Mouse (Mus musculus): ENCODE measurements around the gene Runx2. TPM values are rescaled to one million over a fixed set of nuclear protein-coding genes. Genes with fewer than 3 reads are reported as not detected.

The Runx2 gene
- polyA plus RNA-seq, 1 experiment from 2014 or later = 1.5 TPM

DNA sequence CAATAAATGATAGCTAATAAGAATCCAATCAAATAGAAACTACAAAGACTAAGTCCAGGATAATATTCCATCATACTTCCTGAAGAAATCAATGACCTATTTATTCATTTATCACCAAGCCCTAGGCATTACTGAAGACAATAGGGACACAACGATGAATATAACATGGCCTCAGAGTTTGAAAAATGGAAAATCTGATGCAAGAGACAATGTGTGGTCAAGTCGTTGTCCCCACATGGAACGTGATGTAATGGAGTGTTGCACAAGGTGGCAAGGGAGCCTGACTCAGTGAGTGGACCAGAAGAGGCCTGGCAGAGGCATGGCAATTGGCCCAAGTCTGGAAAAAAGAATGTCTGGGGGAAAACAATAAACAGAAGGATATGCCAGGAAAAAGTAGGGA lies 161.5 kb downstream of the Runx2 start:
- Histone ChIP-seq H3K4me3 (ENCODE audit: low read length) (no peak overlapping the region), H3K27me3 (ENCODE audit: insufficient read depth, low read length) (0 out of 2 replicates have a peak, but pooled peaks cover 2% of the 10 kb centered on the region), H3K36me3 (ENCODE audit: insufficient read depth, low read length) (no peaks in the 10 kb centered on the region), H3K27ac (ENCODE audit: low read length) (no peak overlapping the region), H3K4me2 (replicated peaks; ENCODE audit: low read depth, low read length) (no peak overlapping the region), H3K9ac (replicated peaks; ENCODE audit: low read length) (no peak overlapping the region), H3K4me1 (ENCODE audit: insufficient read depth, low read length) (peaks cover 7% of the 10 kb centered on the region; the same call in 1 of the 2 replicates), H3K9me3 (ENCODE audit: low read length) (no peaks in the 10 kb centered on the region)
- ATAC-seq (ENCODE audit: low FRiP score, low TSS enrichment) = no peak
- WGBS = 91% methylated on average over 3 of the region's 3 CpGs

GRCm38 (mm10) chr17:44652054-44652453 lies 162.5 kb downstream of the Runx2 start:
- no peak overlapping the region for H3K27ac ChIP-seq (ENCODE audit: low read length)
- peaks cover 7% of the 10 kb centered on the region; the same call in 1 of the 2 replicates for H3K4me1 ChIP-seq (ENCODE audit: insufficient read depth, low read length)
- no peak overlapping the region for H3K9ac ChIP-seq (replicated peaks; ENCODE audit: low read length)
- WGBS = 80% methylated on average over 7 of the region's 7 CpGs
- no peaks in the 10 kb centered on the region for H3K9me3 ChIP-seq (ENCODE audit: low read length)
- no peaks in the 10 kb centered on the region for H3K36me3 ChIP-seq (ENCODE audit: insufficient read depth, low read length)
- H3K4me2 ChIP-seq (replicated peaks; ENCODE audit: low read depth, low read length) = no peak overlapping the region
- ATAC-seq (ENCODE audit: low FRiP score, low TSS enrichment) = no peak
- H3K4me3 ChIP-seq (ENCODE audit: low read length) = no peak overlapping the region
- 0 out of 2 replicates have a peak, but pooled peaks cover 2% of the 10 kb centered on the region for H3K27me3 ChIP-seq (ENCODE audit: insufficient read depth, low read length)

GRCm38 (mm10) chr17:44651613-44652012 lies 163.0 kb downstream of the Runx2 start:
- H3K27me3 ChIP-seq (ENCODE audit: insufficient read depth, low read length) = 0 out of 2 replicates have a peak, but pooled peaks cover 2% of the 10 kb centered on the region
- no peak overlapping the region for H3K9ac ChIP-seq (replicated peaks; ENCODE audit: low read length)
- peaks cover 7% of the 10 kb centered on the region; the same call in 1 of the 2 replicates for H3K4me1 ChIP-seq (ENCODE audit: insufficient read depth, low read length)
- H3K9me3 ChIP-seq (ENCODE audit: low read length) = no peaks in the 10 kb centered on the region
- H3K27ac ChIP-seq (ENCODE audit: low read length) = no peak overlapping the region
- 81% methylated on average over 8 of the region's 8 CpGs for WGBS
- no peak for ATAC-seq (ENCODE audit: low FRiP score, low TSS enrichment)
- H3K36me3 ChIP-seq (ENCODE audit: insufficient read depth, low read length) = no peaks in the 10 kb centered on the region
- H3K4me2 ChIP-seq (replicated peaks; ENCODE audit: low read depth, low read length) = no peak overlapping the region
- H3K4me3 ChIP-seq (ENCODE audit: low read length) = no peak overlapping the region

DNA sequence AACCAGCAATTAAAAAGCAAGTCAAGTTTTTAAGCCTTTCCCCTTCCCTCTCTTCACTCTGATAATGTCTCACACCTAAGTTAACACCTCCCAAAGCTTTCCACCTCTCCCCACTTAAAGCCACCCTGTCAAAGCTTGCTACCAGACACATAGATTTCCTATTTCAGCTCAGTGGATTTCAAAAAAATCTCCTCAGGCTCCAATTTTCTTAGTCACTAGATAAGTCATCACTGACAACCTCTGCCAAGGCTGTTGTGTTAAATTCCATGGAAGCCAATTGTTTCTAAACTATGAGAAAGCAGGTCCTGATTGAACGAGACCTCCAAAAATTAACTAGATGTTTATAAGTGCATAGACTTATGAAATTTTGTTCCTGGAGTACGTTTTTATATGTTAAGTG lies 164.2 kb downstream of the Runx2 start:
- Histone ChIP-seq H3K9ac (replicated peaks; ENCODE audit: low read length) (no peak overlapping the region), H3K36me3 (ENCODE audit: insufficient read depth, low read length) (no peaks in the 10 kb centered on the region), H3K4me2 (replicated peaks; ENCODE audit: low read depth, low read length) (no peak overlapping the region), H3K27ac (ENCODE audit: low read length) (no peak overlapping the region), H3K27me3 (ENCODE audit: insufficient read depth, low read length) (0 out of 2 replicates have a peak, but pooled peaks cover 2% of the 10 kb centered on the region), H3K4me1 (ENCODE audit: insufficient read depth, low read length) (peaks cover 7% of the 10 kb centered on the region; the same call in 1 of the 2 replicates), H3K9me3 (ENCODE audit: low read length) (no peaks in the 10 kb centered on the region), H3K4me3 (ENCODE audit: low read length) (no peak overlapping the region)
- 86% methylated on average over 2 of the region's 2 CpGs for WGBS
- no peak for ATAC-seq (ENCODE audit: low FRiP score, low TSS enrichment)

DNA sequence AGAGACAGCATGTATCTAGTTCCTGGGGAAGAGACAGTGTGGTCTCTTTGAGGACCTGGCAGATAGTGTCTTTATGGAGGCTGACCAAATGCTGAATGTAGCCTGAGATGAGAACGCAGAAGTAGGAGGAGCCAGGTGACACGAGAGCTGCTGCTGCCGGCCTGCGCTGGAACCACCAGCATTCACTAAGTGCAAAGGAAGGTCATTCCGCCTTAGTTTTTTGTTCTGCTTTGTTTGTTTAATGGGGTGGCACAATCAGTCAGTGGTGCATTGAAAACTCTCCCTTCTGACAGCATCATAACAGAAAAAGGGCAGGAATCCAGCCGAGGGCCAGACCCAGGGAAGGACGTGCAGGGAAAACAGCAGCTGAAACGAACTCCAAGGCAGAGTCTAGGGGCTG lies 165.5 kb downstream of the Runx2 start:
- no peak overlapping the region for H3K9ac ChIP-seq (replicated peaks; ENCODE audit: low read length)
- no peaks in the 10 kb centered on the region for H3K36me3 ChIP-seq (ENCODE audit: insufficient read depth, low read length)
- H3K4me2 ChIP-seq (replicated peaks; ENCODE audit: low read depth, low read length) = peak overlapping the region; percentile 19; the same call in 1 of the 2 replicates
- H3K4me1 ChIP-seq (ENCODE audit: insufficient read depth, low read length) = peaks cover 7% of the 10 kb centered on the region; the same call in 1 of the 2 replicates
- peak; percentile 12; the same call in 1 of the 2 replicates for ATAC-seq (ENCODE audit: low FRiP score, low TSS enrichment)
- 0 out of 2 replicates have a peak, but pooled peaks cover 2% of the 10 kb centered on the region for H3K27me3 ChIP-seq (ENCODE audit: insufficient read depth, low read length)
- no peak overlapping the region for H3K4me3 ChIP-seq (ENCODE audit: low read length)
- WGBS = 18% methylated on average over 8 of the region's 8 CpGs
- no peak overlapping the region for H3K27ac ChIP-seq (ENCODE audit: low read length)
- H3K9me3 ChIP-seq (ENCODE audit: low read length) = no peaks in the 10 kb centered on the region

DNA sequence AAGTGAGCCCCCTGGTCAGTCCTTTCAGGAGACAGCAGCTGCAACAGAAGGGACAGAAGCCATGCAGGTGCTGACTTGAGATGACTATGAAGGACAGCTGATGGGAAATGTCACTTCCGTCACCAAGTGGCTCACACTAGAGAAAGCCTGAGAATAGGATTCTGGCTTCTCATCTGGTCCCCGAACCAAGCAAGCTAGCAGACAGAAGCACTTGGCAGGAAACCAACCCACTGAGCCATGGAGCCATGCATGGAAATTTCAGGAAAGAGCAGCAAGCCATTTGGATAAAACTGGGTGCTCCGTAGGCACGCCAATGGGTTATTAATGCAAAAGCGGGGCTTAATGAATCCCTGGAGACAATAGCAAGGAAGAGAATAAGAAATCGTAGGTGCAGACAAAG lies 166.7 kb downstream of the Runx2 start:
- WGBS = 85% methylated on average over 6 of the region's 6 CpGs

DNA sequence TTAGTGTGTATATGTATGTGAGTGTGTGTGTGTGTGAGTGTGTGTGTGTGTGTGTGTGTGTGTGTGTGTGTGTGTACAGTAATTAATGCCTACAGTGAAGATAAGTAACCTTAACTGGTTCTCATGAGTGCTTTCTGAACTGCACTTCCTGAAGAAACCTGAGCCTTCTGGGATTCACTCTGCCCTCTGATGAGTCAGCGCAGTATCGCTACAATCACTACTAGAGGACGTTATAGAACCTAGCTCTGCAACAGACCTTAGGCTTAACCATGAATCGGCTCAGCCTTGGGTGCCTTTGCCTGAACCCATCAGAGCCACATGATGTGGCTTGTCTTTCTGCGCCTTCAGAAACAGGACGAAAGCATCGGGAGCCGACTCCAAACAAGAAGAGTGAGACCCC lies 169.5 kb downstream of the Runx2 start:
- Histone ChIP-seq H3K27ac (ENCODE audit: low read length) (no peak overlapping the region), H3K4me1 (ENCODE audit: insufficient read depth, low read length) (peaks cover 7% of the 10 kb centered on the region; the same call in 1 of the 2 replicates), H3K4me2 (replicated peaks; ENCODE audit: low read depth, low read length) (no peak overlapping the region), H3K27me3 (ENCODE audit: insufficient read depth, low read length) (0 out of 2 replicates have a peak, but pooled peaks cover 2% of the 10 kb centered on the region), H3K9me3 (ENCODE audit: low read length) (no peaks in the 10 kb centered on the region), H3K4me3 (ENCODE audit: low read length) (no peak overlapping the region), H3K36me3 (ENCODE audit: insufficient read depth, low read length) (no peaks in the 10 kb centered on the region), H3K9ac (replicated peaks; ENCODE audit: low read length) (no peak overlapping the region)
- ATAC-seq (ENCODE audit: low FRiP score, low TSS enrichment) = no peak
- WGBS = 76% methylated on average over 8 of the region's 8 CpGs

More for the DNA sequence above, 166.7 kb downstream of the Runx2 start:
- peaks cover 7% of the 10 kb centered on the region; the same call in 1 of the 2 replicates for H3K4me1 ChIP-seq (ENCODE audit: insufficient read depth, low read length)
- no peak overlapping the region for H3K27ac ChIP-seq (ENCODE audit: low read length)
- H3K4me2 ChIP-seq (replicated peaks; ENCODE audit: low read depth, low read length) = no peak overlapping the region
- H3K36me3 ChIP-seq (ENCODE audit: insufficient read depth, low read length) = no peaks in the 10 kb centered on the region
- H3K27me3 ChIP-seq (ENCODE audit: insufficient read depth, low read length) = 0 out of 2 replicates have a peak, but pooled peaks cover 2% of the 10 kb centered on the region
- H3K4me3 ChIP-seq (ENCODE audit: low read length) = no peak overlapping the region
- ATAC-seq (ENCODE audit: low FRiP score, low TSS enrichment) = no peak
- no peak overlapping the region for H3K9ac ChIP-seq (replicated peaks; ENCODE audit: low read length)
- no peaks in the 10 kb centered on the region for H3K9me3 ChIP-seq (ENCODE audit: low read length)

GRCm38 (mm10) chr17:44643260-44643659 lies 171.3 kb downstream of the Runx2 start:
- WGBS = 86% methylated on average over 6 of the region's 6 CpGs
- no peak for ATAC-seq (ENCODE audit: low FRiP score, low TSS enrichment)

GRCm38 (mm10) chr17:44642126-44642525 lies 172.5 kb downstream of the Runx2 start:
- Histone ChIP-seq H3K9ac (replicated peaks; ENCODE audit: low read length) (no peak overlapping the region), H3K4me3 (ENCODE audit: low read length) (no peak overlapping the region), H3K27me3 (ENCODE audit: insufficient read depth, low read length) (no peaks in the 10 kb centered on the region), H3K4me2 (replicated peaks; ENCODE audit: low read depth, low read length) (no peak overlapping the region), H3K27ac (ENCODE audit: low read length) (no peak overlapping the region), H3K9me3 (ENCODE audit: low read length) (no peaks in the 10 kb centered on the region), H3K36me3 (ENCODE audit: insufficient read depth, low read length) (no peaks in the 10 kb centered on the region), H3K4me1 (ENCODE audit: insufficient read depth, low read length) (peaks cover 13% of the 10 kb centered on the region)
- 71% methylated on average over 4 of the region's 4 CpGs for WGBS
- no peak for ATAC-seq (ENCODE audit: low FRiP score, low TSS enrichment)

More at GRCm38 (mm10) chr17:44643260-44643659, 171.3 kb downstream of the Runx2 start:
- no peaks in the 10 kb centered on the region for H3K36me3 ChIP-seq (ENCODE audit: insufficient read depth, low read length)
- no peak overlapping the region for H3K4me3 ChIP-seq (ENCODE audit: low read length)
- H3K4me1 ChIP-seq (ENCODE audit: insufficient read depth, low read length) = peaks cover 5% of the 10 kb centered on the region; the same call in 1 of the 2 replicates
- no peak overlapping the region for H3K27ac ChIP-seq (ENCODE audit: low read length)
- no peaks in the 10 kb centered on the region for H3K9me3 ChIP-seq (ENCODE audit: low read length)
- no peak overlapping the region for H3K9ac ChIP-seq (replicated peaks; ENCODE audit: low read length)
- H3K27me3 ChIP-seq (ENCODE audit: insufficient read depth, low read length) = 0 out of 2 replicates have a peak, but pooled peaks cover 2% of the 10 kb centered on the region
- H3K4me2 ChIP-seq (replicated peaks; ENCODE audit: low read depth, low read length) = no peak overlapping the region

DNA sequence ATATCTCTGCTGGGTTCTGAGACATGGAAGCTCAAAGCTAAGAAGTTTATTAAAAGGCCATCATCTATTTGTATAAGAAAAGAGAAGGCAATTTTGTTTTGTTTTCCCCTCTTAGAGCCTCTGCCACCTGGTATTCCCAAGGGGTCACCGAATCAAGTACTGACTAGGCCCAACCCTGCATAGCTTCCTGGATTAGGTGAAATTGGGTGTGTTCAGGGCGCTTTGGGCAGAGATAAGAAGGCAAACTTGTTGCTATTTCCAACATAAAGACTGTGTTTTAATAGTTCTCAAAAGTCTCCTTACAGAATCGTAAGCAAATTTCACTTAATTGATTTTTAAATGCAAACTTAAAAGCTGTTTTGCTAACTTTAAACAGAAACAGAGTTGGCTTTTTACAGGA lies 173.7 kb downstream of the Runx2 start:
- H3K27me3 ChIP-seq (ENCODE audit: insufficient read depth, low read length) = no peaks in the 10 kb centered on the region
- no peak for ATAC-seq (ENCODE audit: low FRiP score, low TSS enrichment)
- WGBS = 84% methylated on average over 3 of the region's 3 CpGs
- H3K27ac ChIP-seq (ENCODE audit: low read length) = no peak overlapping the region
- H3K9me3 ChIP-seq (ENCODE audit: low read length) = no peaks in the 10 kb centered on the region
- H3K9ac ChIP-seq (replicated peaks; ENCODE audit: low read length) = no peak overlapping the region
- H3K36me3 ChIP-seq (ENCODE audit: insufficient read depth, low read length) = no peaks in the 10 kb centered on the region
- H3K4me3 ChIP-seq (ENCODE audit: low read length) = no peak overlapping the region
- H3K4me1 ChIP-seq (ENCODE audit: insufficient read depth, low read length) = peaks cover 14% of the 10 kb centered on the region
- H3K4me2 ChIP-seq (replicated peaks; ENCODE audit: low read depth, low read length) = no peak overlapping the region

All from kidney, embryonic 16.5 days (tissue).